Mouse (Mus musculus) layer of hippocampus, postnatal 25 days (tissue): ENCODE measurements at regions not wholly inside any gene's neighbourhood (a gene's known extent, or its start where the extent isn't known, plus 50 kb on each side); places are given as distances from the start of the nearest gene placed in this dataset.

ENCODE experiments used
- DNase-seq, 2 experiments: peaks; one replicate each; pipeline ENCODE4 v3.0.0; 2022; ENCODE audit warnings: mixed read lengths in 2 of 2, low spot score in 1 of 2; ENCODE audit errors: extremely low spot score in 1 of 2

DNA sequence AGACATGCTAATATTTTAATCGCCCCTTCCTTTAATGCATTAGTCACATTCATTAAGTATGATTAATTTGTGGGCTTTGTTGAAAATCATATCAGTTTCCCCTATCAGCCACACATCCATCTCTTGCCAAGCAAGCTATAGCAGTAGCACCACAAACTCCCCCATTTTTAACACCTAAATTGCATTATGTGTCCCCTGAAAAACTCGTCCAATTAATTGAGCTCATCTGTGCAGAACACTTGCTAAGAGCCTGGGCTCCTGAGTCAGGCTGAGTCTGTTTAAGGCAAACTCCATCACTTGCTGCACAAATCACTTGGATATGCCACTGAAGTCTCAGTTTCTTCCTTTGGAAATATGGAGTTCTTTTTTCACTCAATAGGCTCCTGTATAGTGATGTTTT, 242.7 kb upstream of the Vstm2b start:
- DNase-seq: no peak

DNA sequence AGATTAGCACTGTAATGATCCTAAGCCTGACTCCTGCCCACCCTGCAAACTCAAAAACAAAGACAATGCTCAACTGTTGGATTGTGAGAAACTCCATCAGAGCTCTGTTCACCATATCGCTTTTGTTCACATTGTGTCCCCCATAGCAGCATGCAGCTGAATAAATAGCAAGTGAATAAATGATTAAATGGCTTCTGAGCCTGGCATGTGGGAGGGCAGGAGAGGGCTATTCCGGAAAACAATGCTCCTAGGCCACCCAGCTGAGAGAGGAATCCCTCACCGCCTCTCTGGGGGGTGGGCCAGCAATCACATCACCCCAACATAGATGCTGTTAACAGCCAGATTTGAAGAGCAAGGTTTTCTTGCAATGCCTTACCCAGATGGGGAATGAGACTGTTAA, 238.5 kb upstream of the Vstm2b start:
- no peak for DNase-seq

DNA sequence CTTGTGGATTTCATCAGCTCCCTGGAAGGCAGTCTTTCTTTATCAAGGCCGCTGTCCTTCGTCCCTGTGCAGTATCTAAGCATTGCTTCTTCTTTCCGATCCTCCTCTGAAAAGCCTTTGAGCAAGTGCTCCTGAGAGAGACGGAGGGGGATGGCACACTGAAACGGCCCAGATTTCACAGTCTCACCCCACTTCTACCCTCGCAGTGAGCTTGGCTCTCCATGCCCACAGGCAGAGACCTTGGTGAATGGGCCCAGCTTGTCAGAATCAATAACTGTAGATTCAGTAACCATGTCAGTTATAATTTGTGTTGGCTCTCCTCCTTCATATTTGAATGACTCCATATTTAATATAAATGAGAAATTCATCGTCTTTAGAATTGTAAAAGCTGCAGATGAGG, 234.3 kb upstream of the Vstm2b start:
- no peak for DNase-seq

DNA sequence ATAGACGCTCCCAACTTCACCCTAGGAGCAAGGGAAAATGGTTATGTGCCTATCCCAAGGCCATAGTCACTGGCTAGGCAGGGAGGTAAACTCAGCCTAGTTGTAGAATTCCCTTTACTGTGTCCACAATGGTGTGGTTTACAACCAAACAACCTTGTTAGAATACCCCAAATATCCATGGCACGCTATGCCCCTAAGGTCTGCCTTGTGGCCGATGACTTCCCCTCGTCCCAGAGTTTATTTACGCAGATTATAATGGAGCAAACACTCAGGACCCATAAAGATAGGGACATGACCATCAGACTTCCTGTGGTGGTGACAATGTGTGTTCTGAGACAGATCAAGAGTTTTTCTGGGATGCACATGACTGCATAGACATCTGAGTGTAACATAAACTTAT, 231.5 kb upstream of the Vstm2b start:
- no peak for DNase-seq

DNA sequence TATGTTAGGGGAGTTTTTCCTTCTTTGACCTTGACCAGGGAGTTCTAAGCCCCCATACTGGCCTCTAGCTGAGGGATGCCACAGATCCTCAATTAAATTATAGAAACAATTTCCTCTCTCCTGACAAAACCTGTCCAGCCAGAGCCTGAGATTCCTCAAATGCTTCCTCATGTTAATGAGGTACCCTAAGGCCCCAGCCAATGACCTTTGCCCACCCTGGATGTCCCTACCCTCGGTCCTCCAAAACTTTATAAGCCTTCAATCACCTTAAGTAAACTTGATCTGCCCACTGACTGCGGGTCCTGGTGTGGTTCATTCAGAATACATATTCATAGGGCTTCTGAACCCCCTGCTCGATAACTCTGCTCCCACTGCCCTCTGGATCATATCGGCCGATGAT, 227.7 kb upstream of the Vstm2b start:
- no peak for DNase-seq

DNA sequence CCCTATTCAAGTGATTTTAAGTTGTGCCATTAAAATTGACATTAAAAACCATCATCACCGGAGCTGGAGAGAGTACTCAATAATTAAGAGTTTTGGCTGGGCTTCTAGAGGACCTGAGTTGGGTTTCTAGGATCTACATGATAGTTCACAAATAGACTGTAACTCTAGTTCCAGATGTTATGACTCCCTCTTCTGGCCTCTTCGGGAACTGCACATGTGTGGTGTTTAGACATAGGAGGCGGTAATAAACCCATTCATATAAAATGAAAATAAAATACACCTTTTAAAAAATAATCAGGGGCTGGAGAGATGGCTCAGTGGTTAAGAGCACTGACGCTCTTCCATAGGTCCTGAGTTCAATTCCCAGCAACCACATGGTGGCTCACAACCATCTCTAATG, 227.1 kb upstream of the Vstm2b start:
- DNase-seq: no peak

DNA sequence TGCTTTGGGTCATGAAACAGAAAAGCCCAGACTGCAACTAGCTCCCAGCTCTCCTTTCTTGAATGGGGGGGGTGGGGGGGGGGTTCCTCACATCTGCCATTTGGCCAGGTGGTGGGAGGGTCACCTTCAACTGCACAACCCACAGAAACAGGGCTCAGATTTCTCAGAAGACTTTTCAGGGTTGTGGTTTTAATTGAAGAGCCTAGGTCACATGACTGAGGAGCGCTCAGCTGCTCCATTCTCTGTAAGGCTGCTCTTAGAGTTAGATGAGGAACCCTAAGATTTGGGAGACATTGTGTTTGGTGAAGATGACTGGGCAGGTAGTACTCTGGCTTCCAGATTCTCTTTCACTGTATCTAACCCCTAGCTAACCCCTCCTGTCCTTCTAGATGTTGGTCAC, 225.8 kb upstream of the Vstm2b start:
- DNase-seq: no peak

DNA sequence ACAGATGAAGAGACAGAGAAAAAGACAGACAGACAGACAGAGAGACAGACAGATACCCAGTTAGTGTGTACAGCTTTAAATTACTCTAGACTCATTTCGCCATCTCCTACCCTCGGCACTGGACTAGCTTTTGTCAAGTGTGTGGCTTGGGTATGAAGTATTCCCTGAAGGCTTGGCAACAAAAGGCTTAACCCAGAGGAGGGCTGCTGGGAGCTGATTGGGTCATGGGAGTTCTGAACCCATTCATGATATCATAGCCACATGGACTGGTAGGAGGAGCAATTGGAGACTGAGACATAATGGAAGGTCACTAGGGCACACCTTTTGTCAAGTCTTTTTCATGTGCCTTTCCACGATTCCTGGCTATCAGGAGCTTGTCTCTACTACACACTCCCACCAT, 223.7 kb upstream of the Vstm2b start:
- DNase-seq: no peak

DNA sequence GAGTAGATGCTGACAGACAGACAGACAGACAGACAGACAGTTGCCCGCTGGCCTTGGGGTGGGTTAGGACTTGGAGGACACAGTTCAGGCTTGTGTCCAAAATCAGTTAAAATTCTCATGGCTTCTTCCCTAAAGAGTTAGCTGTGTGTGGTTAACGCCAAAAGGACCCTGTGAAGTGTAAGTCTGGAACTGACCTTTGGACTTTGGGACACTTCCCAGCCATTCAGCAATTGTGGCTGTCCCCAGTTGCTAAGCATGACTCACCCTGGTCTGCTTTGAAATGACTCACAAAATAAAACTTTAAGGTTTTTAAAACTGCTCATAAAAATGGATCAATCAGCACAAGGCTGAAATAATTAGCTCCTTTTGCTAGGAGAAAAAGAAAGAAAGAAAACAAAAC, 220.5 kb upstream of the Vstm2b start:
- no peak for DNase-seq

DNA sequence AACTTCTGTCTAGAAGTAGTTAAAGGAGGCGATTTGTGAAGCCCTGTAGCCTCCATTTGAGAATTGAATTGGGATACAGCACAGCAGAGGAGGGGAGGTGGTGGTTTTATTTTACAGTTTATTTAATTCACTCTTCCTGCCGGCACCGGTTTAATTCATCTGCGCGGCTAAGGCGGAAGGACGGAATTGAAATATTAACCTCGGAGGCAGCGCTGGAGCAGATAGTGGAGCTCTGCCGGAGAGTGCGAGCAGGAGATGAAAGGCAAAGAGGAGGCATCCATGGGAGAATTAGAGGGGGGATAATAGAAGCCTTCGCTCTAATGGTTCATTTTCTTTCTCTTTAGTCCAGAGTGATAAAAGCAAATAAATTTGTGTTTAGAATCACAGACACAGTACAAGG, 217.6 kb upstream of the Vstm2b start:
- no peak for DNase-seq

DNA sequence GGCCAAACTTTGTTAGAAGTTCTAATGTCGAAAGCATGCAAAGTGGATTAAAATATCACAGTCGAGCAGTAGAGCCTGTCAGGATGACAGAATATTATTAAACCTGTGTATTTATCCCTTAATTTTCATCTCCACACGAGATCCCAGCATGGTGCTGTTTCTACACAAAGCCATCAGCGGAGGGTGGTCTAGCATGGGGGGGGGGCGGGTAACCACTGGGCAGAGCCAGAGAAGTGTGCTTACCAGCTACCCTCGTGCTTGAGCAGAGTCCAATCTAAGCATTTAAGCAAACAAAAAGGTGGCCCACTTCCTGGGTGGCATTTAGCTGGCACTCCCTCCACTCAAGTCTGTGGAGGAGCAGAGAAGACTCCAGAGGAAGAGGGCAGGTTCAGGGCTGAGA, 217.1 kb upstream of the Vstm2b start:
- no peak for DNase-seq

DNA sequence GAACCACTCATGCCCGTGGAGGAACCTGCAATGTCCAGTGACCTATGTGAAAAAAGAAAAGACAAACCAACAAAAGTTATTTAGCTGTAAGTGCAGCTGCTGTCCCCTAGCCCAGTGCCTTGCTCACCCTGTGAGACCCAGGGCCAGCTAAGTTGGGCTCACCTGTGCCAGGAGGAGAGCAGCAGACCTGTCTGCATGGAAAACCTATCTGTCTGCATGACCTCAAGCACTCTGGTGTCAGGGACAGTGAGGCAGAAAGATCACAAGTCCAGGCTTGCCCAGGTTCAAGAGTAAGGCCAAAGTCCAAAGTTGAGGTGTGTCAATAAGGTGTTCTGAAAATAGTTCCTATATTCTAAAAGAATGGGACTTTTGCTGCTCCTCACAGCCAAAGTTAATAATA, 215.0 kb upstream of the Vstm2b start:
- DNase-seq: no peak

DNA sequence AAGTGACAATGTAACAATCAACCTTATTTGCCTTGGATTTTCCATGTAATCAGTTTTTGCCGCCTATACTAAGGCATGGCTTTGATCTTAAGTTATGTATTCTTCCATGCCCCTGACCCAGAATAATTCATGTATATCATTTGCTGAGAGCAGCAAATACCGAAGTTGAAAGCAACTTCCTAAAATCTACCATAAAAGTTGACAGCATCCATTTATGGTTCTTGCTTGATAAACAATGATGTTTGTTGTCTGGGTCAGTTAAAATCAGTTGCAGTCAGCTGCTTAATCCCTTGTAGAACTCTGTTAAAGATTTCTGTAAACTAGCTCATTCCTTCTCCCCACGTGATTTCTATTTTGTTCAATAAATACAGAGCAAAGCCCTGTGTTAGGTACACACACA, 214.5 kb upstream of the Vstm2b start:
- DNase-seq: no peak

DNA sequence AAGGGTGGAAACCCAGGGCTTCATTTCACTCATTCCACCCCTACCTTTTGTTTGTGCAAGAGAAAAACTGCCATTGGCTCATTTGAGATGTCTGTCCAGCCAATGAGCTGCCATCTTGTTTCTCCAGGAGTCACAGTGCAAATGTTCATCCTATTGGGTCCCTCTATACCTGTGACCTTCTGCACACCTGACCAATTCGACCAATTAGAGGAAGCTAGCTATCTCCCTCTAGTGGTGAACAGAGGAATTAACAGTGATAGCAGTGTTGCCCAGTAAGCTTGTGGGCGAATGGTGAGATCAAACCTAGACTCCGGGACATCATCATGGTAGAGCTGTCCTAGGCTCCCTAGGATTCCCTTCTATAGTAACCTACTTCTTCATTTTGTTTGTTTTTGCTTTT, 211.1 kb upstream of the Vstm2b start:
- no peak for DNase-seq

DNA sequence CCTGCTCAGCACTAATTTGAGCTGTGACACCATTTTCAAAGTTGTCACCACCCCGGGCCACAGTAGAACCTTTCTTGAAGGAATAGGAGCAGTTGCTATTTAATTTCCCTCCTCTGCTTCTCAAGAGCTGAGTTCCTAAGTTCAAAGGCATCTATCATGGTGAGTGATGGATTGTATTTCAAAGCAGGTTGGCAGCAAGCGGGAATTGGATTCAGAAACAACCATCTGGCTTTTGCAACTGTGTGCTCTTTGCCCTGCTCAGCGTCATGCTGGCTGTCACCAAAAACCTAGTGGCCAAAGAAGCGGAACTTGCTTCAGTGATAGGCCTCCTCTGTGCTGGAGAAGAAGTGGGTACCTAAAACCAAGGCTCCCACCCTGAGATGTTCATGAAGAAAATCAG, 209.6 kb upstream of the Vstm2b start:
- DNase-seq: no peak

DNA sequence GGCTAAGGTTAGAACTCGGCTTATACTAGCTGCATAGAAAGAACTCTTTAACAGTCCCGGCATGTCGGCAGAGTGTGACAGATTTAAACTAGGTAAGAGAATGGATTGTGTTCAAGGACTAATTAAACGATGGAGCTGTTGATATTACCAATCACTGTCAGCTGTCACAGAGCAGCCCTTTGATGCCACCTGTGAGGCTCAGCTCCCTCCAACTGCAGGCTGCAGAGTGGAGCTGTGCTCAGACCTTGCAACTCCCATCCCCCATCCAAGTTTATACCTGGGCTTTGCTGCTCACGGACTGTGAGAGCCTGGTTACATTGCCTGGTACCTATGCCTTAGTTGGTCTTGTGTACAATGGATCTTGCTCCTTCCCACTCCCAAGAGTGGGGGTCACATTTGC, 204.4 kb upstream of the Vstm2b start:
- no peak for DNase-seq

DNA sequence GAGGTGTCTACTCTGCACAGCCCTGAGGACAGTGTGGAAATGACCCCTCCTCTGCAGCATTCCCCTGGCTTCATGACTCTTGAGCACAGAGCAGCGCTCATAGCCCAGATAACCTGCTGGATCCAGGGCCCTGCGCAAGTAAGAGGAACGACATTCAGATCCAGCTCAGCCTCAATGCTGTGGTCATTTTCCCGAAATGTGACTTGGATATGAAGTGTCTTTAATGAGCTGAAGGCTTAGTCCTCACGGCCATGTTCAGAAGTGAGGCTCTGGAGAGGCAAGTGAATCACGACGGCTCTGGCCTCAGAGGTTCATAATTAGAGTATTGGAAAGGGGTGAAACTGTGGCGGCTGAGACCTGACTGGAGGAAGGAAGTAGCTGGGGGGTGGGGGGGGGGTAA, 200.6 kb upstream of the Vstm2b start:
- DNase-seq: no peak

DNA sequence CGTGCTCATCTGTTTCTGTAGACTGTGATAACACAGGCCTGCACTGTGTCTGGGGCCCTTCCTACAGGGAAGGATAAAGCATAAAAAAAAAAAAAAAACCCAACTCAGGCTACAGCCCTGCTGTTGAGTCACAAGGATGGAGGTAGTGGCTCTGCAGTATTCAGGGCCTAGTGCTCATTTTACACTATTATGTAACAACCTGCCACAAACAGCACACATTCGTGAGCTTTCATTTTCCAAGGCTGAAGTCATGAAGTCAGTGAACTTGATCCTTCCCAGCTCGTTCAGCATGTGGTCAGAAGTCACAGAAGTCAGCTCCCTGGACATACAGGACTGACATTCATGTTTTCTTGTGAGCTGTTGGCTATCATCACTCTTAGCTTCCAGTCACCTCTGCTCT, 199.8 kb upstream of the Vstm2b start:
- DNase-seq: no peak

DNA sequence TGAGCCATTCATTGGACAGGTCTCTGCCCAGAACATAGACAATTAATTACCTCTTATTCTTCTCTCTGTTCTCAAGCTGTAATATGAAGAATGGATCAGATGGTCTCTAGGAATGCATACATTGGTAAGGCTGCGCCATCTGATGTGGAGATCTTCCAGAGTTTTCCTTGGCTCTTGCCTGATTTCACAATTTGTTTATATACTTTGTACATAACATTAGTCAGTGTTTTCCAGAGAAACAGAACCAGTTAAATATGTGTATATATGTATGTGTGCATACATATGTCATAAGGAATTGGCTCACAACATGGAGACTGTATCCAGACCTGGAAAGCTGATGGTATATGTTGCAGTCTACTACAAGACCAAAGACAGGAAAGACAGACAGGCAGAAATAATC, 198.5 kb upstream of the Vstm2b start:
- no peak for DNase-seq

DNA sequence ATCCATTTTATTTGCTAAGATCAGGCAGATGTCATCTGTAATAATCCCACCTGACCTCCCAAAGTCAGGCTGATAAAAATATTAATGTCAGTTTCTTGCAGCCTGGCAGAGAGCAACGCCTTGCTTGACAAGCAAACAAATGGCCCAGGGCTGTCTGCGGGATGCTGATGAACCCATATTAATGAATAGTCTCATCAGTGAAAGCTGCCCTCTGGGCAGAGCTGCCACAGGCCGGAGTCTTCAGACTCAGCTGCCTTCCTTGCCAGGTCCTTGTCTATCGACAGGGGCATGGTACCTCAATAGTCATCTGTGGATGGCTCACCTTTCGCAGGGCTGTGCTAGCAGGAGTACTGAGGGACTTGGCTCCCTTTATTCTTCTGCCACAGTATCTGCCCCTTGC, 197.5 kb upstream of the Vstm2b start:
- DNase-seq: no peak

DNA sequence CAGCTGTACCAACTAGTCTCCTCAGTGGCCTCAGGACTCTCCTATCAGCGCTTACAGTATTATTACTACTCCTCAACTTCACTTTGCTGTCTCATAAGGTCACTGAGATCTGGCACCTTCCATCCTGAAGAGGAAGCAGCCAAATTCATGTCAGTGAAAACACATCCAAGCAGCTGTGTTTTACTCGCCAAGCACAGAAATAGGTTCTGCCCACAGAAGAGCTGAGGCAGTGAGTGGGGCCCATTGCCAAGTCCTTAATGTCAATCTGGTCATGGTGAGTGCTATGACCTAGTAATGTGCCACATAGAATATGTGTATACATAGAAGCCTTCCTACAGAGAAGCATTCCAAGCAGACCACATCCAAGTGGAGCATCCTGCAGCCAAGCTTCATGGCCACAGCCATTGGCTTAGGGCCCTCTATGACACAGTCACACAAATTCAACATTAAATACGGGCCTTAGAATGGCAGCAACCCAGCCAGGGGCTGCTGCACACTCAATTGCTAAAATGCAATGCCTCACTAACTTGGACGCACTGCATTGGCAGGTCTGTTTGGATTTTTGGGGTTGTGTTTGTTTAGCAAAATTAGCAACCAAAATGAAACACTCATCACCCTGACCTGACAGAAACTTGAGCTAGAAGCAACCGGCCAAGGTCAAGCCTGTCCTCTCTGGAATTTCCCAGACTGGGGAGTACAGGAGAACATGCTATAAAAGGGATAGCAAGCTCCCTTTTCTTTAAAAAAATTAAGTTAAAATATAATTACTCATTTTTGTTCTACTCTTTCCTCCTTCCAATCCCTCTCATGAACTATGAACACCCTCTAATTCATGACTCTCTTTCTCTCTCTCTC, 195.7 kb upstream of the Vstm2b start:
- DNase-seq: no peak

DNA sequence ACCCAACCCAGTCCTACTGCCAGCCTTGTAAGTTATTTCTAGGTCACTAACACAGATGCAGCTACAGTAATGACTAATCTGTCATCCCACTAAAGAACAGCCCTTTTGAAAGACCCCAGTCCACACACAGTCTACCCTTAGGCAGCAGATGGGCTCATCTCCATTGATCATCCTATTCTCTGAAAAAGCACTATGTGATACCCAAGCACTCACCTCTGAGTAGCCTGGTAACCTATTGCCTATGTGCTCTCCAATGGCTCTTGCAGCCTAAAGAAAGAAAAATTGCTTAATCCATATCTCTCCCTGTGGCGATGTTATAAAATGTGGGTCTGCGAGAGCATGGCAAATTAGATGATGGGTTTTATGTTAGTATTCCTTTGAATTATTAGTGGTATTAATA, 189.9 kb upstream of the Vstm2b start:
- DNase-seq: no peak

DNA sequence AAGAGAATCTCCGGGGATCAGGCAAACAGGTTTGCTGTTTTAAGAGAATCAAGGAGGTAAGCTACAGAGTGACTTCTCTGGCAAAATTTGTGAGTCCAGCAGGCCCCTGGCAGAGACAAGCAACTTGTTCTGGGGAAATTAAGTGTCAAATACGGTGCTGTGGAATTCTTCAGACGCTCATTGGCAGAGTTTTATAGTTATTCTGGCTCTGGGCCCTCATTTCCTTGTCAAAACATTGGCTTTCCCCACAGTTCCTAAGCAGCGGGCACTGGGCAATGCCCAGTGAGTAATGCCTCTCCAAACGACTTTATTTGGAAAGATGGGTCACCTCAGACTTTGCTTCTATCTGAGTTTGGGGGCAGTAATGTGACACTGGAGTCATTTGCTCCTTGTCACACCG, 180.1 kb upstream of the Vstm2b start:
- no peak for DNase-seq
